Mouse (Mus musculus) heart, postnatal 4 days (tissue): Measurements from ENCODE around the gene BC030867. TPM values are rescaled to one million over a fixed set of nuclear protein-coding genes. Genes with fewer than 3 reads are reported as not detected.

Source experiments
- DNase-seq: peaks from one replicate; pipeline ENCODE4 v3.0.0; 2021
- total RNA-seq, 2 experiments: library from RNA; stranded (reverse); gene quantifications; 2 replicates each; pipeline ENCODE4 v1.2.3; 2021

The BC030867 gene
- total RNA-seq, result 1 to 10 TPM; 5.3 TPM

DNA sequence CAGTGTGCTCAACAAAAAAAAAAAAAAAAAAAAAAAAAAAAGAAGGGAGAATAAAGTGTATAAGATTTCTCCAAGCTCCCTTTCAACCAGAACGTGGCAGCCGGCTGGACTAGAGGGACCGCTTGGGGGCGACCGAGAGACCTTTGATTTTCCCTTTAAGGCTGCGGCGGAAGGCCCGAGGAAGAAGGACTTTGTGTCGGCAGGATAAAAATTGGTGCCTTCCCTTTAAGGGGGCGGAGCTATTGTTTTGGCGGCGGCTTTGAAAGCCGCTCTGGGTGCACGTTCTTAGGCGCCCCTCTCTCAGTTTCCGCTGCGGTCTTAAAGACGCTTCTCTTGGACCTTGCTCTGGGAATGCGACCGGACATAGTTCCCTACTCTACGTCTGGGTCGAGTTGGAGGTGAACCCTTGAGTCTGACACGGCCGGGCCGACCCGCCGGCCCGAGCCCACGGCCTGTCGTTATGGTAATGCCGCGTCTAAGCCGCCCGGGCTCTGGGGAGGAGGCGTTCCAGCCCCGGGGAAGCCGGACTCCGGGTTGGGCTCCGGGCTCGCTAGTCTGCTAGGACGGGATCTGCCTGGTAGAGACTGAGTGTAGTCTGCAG is at the start of gene BC030867:
Gene BC030867 (plus strand): TSS at position 253 of the 601 bp plus-strand sequence.
- DNase-seq, result peak; percentile 97

GRCm38 (mm10) chr11:102199856-102200255 is 48.8 kb upstream of the BC030867 start:
- DNase-seq, result no peak

DNA sequence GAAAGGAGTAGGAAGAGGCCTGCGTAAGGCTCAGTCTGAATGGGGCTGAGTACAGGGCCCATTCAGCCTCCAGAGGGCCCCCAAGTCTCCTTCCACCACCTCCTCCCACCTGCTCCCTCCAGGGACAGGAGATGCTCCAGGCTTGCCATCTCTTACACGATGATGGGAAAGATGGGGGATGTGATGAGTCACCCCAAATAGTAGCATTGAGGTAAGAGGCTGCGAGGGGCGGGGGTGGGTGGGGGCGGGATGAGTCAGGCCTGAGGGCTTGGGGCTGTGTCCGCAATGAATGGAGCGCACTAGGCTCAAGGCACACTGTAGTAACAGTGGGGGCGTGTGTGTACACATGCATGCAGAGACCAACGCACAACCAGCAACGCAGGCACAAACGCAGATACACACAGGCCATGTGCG is 47.3 kb upstream of the BC030867 start:
- DNase-seq, result no peak

DNA sequence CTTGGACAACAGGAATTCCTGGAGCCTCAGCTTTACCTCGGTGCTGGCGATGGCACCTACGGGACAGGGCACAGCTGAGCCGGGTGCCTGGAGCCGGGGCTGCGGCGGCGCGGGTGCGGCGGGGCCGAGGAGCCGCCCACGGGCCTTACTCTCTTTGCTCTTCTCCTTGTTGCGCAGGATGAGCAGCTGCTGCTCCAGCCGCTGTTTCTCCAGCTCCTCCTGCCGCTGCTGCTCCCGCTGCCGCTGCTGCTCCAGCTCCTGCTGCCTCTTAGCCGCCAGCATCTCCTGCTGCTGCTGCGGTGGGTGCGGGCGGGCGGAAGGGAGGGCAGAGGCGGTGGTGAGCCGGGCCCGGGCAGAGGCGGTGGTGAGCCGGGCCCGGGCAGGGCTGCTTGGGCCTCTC is 42.2 kb upstream of the BC030867 start:
- peak; percentile 4 for DNase-seq

DNA sequence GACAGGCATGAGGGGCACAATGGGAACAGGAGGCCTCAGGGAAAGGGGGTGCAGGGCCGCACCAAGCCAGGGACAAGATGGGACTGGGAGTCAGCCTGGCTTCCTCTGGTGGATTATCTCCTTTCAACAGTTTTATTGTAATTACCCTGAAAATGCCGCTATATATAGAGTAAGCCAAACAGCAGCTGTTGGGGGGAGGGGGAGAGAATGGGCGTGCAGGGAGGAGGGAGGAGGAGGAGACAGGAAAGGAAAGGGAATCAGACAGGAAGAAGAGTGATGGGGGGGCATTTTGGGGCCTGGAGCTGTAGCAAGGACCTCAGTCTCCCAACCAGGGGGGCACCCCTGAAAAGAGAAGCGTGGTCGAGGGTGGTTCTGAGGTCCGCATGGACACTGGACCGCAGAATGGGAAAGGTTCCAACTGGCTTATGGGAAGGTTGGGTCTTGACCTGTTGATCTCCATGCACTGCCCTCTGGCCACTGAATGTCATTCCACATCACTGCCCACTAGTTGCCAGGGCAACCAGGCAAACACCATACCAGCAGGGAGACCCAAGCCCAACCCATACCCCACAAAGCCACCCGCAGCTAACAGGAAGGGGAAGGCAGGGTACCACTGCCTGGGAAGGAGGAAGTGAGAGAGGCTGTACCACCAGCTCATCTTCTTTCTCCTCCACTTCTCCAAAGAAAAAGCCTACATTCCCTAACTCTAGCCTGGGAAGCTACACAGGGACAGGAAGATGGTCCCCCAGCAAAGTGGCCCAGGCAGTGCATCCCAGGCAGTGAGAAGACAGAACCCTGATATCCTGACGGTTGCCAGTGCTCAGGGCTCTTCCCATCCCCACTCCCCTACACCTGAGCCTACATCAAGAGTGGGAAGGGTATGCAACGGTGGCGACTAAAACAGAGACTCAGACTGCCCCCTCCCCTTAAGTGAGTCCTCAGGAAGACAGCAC is 40.6 kb upstream of the BC030867 start:
- DNase-seq, result peak; percentile 67

DNA sequence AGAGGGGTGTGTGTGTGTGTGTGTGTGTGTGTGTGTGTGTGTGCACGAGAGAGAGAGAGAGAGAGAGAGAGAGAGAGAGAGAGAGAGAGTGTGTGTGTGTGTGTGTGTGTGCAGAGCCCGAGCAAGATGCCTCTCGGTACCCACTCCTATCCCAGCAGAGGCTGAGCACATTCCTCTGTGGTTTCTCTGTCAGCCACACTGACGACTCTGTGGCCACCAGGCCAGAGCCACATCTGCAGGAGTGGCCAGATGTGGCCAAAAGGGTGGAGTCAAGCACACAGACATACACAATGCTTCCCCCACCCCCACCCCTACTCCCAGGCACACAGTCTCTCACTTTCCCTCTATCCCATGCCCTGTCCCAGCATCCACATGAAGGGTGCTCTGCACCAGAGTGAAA is 39.8 kb upstream of the BC030867 start:
- DNase-seq, result no peak

DNA sequence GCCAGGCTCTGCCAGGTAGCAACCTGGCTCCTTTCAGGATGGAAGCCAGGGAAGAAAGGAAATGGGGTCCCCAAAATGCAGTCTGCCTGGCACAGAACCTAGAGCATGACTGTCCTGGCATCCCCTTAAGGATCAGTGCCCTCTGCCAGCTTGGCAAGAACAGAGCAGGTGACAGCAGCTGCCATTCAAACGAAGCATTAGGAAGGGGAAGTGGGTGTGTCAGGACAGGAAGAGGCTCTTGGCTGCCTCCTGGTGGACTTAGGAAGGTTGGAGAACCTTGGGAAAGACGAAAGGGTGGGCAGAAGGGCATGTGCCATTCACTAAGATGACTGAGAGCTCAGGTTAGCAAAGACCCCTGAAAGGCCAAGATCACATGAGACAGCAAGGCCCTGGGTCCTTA is 38.9 kb upstream of the BC030867 start:
- DNase-seq, result peak; percentile 48

DNA sequence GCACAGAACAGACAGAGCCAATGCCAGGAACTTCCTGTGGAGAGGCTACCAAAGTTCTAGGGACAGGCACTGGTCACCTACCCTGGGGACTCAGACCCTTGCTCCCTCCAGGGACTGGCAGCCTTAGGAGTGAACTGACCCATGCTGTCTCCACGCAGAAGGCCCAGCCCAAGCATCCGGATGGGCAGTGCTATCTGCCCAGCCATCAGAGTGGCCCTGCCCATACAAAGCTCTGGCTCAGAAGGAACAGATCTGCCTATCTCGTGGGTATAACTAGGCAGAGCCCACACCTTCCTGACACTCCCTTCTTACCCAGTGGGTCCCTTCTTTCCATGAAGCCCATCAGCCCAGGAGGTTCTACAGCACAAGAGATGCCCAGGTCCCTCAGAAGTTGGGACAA is 38.5 kb upstream of the BC030867 start:
- DNase-seq, result no peak

DNA sequence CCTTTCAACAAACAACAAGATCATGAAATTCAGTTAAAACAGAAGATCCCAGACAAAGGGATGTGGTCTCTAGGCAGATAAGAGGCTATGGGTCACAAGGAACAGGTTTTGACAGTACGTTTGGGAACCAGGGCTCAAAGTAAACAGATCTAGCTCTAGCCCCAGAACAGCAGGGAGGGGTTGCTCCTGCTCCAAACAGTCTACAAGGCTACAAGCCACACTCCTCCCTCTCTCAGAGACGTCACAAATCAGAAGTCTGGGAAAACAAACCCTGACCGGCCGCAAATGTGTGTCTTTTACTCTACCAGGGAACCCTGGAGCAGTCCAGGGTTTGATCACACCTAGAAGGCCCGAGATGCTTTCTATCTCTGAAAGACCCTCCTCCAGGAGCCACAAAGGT is 37.7 kb upstream of the BC030867 start:
- DNase-seq, result no peak

GRCm38 (mm10) chr11:102211936-102212341 is 36.7 kb upstream of the BC030867 start:
- DNase-seq, result peak; percentile 70

DNA sequence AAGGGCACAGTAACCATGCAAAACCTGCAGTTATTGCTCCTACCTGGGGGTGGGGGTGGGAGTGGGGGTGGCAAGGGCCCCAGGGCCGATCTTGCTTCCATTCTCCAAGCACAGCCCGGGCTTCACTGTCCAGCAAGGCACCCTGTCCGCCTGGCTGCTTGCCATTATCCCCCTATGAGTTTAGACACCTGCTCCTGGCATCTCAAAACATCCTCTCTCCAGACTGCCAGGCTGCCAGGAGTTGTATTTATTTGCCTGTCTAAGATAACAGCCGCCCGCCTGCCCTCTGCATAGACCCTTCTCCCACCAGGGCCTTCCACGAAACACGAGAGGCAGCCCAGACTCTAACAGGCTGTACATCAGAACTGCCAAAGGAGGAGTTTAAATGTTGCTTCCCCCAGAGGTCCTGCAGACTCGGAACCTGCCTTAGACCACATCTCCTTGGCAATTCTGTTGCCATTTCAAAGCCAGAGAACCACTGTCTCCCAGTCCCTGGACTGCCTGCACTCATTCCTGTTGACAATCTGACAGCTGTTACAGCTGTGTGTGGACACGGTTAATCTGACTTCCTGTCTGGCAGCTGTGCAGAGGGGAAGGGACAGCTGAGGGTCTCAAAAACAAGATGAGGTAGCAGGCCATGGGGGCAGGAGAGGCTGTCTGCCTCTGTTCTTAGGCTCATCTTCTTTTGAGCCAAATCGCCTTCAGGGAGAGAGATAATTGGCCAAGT is 34.1 kb upstream of the BC030867 start:
- peak; percentile 37 for DNase-seq

- DNase-seq, result no peak
These were observed 33.2 kb upstream of the BC030867 start for GRCm38 (mm10) chr11:102215511-102215910.

GRCm38 (mm10) chr11:102216056-102216885 is 32.4 kb upstream of the BC030867 start:
- peak; percentile 81 for DNase-seq

DNA sequence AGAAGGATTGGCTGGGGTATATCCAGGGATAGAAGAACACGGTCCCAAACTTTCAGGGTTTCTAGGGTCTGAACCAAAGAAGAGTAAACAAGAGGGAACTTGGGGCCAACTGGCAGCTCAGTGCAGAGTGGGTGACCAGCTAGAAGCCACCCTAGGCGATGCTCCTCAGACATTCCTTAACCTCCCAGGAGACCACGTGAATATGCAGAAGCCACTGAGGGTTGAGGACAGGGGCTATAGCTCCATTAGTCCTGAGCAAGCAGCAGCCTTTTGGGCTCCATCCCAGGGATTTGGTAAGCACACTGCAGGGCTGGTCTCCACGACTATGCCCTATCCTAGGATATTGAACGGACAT is 31.8 kb upstream of the BC030867 start:
- DNase-seq, result no peak

GRCm38 (mm10) chr11:102217396-102217795 is 31.3 kb upstream of the BC030867 start:
- peak; percentile 52 for DNase-seq

DNA sequence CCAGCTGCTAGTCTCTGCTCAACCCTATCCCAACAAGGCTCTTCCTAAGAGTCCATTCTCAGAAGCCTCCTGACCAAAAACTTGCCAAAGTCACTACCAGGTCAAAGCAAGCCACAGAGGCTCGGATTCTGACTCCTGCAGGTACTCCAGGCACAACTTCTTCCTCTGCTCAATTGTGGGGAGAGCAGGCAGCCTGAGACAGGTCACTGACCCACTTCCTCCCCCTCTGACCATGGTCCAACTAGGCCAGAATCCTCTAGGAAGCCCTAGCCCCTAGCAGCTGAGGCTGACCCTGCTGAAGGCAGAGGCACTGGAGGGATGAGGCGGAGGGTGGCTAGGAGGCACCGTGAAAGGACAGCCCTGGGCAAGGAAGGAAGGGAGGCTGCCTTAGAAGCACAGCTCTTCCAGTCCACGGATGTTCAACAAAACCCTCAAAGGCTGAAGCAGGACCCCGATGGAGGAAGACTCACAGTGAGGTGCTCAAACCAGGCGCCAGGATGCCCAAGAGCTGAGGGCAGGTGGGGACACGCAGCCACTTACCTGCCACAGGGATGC is 30.7 kb upstream of the BC030867 start:
- DNase-seq, result no peak

DNA sequence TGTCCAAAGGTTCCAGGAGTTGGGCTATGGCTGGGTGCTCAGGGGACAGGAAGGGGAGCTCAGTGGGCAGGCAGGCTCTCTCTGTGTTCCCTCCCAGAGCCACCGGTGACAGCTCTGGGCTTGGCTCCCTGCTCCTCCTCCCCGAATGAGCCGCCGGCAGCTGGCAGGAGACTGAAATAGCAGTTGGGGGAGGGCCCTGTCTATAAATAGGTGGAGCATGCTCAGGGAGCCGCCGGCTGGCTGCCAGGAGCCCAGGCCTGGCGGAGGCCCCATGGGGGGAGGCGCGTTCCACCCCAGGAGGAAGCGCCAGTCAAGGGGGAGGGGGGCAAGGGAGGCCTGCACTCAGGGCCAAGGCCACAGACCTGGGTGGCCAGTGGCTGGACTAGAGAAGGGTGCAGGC is 29.9 kb upstream of the BC030867 start:
- DNase-seq, result peak; percentile 98

DNA sequence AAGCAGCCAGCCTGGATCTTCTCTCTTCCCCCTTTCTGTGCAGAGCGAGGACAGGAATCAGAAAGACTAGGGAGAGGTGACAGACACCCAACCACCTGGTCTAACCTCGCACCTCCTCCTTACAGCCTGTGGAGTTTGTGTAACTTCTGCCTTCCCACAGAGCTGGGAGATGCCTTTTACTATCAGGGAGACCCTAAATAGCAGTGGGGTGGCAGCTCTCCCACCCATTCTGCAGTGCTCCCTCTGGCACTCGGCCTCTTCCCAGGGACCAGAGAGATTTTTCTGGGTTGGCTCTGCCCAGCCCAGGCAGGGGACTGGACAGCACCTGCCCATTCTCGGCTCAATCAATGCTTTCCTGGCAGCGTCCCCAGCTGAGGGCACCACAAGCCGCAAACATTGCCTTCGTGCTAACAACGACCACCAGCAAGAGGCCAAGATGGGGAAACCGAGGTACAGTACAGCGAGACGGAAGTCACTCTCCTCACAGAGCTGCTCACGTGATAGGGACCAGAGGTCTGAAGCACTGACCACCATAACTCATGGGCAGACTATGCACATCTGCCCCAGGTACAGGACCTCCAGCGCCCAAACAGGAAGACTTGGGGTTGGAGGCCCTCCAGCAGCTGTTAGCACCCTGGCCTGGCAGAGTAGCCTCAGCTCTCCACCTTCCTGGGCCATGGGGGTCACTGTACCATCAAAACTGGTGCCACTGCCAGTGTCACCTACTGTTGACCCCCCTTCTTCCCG is 29.3 kb upstream of the BC030867 start:
- DNase-seq, result peak; percentile 41

DNA sequence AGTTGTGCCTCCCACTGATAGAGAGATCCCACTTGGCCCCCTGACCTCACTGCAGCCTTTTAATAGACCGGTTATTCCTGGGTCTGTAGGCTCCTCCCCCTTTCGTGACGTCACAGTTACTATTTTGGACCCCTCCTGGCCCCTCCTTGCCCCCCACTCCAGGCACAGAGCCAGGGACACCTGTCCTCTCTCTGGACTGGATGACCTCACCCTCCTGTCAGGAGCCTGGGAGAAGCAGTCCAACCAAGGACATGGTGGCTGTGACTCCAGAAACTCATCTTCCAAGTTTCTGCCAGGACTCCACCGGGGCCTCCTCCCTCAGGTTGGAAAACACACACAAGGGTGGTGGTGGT is 28.7 kb upstream of the BC030867 start:
- DNase-seq, result peak; percentile 95

DNA sequence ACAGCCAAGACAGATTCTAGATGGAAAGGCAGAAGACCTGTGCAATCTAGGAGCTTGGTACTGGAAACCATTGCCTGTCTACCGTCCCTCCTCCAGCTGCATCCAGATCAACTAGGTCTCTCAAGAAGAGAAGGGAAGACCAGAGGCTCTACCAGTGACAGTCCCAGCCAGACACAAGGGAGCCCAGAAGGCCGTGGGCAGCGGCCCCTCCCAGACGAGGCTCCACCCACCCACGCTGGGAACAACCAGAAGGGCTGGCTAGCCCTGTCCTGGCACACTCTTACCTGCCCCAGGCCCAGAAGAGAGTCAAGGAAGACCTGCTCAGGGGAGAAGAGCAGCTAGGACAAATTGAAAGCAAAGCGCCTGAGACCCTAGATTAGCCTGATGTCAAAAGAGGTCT is 28.2 kb upstream of the BC030867 start:
- no peak for DNase-seq

DNA sequence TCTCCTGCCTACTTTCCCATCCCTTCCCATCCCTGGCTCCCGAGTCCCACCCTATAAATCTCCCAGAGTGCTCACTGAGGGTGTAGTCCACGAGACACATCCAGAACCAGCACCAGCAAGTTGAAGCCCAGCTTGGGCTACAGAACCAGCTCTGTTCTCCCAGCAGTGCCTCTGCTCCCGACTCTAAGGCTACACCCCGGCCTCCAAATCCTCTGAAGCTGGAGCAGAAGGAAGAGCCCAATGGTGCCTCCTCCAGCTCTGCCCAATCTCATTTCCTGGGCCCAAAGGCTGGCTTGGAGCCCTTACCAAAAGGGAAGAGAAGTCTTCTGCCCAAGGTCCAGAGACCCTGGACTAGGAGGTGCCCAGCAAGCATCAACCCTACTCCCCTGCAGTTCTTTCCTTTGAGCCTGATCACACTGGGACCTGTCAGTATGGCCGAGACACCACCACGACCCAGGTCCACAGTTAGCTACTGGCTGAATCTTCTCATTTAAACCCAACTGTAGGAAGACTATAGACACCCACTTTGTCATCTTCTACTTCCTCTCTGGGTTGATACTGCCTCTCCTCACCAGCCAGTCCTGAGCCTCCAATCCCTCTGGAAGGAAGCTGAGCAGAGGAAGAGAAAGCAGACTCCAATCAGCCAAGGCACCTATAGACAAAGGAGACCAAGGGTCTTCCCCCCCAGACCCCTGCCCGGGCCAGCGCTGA is 27.3 kb upstream of the BC030867 start:
- no peak for DNase-seq
